Mouse (Mus musculus): ENCODE measurements around the gene Hexim1.

The Hexim1 gene

DNA sequence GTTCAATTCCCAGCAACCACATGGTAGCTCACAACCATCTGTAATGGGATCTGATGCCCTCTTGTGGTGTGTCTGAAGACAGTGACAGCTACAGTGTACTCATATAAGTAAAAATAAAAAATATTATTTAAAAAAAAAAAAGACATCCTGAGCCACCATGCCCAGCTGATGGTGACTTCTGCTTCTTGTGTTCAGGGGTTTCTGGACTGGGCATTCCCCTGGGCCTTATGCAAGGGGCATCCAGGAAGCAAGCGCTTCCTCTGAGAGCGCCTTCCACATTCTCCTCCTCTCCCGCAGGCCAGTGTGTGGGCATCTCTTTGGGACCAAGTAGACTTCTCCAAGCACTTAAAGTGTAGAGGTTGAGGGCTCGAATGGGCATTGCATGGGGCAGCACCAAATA is 30.4 kb downstream of the Hexim1 start:
- in situ Hi-C loops (cut with MboI, MseI), result no loop called here

DNA sequence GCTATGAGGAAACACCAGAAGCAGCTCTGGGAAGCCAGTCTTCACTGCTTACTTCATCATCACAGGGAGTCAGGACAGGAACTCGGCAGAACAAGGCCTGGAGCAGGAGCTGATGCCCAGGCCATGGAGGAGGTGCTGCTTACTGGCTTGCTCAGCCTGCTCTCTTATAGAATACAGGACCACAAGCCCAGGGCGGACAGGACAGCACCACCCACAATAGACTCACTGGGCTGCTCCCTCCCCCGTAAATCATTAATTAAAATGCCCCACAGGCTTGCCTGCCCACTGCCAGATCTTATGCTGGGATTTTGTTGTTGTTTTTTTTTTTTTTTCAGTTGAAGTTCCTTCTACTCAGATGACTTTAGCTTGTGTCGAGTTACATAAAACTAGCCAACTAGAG is 31.7 kb downstream of the Hexim1 start:
- in situ Hi-C loops (cut with MboI, MseI), result no loop called here

DNA sequence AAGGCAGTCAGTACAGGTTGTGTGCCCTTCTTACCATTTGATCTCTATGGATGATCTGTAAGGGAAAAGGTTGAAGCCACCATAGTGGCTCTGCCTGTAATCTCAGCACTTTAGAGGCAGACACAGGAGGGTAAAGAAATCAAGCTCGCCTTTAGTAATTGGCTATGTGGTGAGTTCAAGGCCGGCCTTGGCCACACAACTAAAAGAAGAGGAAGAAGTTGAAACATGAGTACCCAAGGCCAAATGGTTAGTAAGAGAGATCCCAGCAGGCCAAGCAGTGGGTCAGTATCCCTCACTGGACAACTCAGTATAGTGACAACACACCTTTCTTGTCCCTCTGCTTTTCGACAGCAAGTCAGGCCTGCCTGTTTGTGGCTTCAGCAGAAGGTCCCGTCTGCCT is 33.7 kb downstream of the Hexim1 start:
- in situ Hi-C loops (cut with MboI, MseI), result no loop called here

DNA sequence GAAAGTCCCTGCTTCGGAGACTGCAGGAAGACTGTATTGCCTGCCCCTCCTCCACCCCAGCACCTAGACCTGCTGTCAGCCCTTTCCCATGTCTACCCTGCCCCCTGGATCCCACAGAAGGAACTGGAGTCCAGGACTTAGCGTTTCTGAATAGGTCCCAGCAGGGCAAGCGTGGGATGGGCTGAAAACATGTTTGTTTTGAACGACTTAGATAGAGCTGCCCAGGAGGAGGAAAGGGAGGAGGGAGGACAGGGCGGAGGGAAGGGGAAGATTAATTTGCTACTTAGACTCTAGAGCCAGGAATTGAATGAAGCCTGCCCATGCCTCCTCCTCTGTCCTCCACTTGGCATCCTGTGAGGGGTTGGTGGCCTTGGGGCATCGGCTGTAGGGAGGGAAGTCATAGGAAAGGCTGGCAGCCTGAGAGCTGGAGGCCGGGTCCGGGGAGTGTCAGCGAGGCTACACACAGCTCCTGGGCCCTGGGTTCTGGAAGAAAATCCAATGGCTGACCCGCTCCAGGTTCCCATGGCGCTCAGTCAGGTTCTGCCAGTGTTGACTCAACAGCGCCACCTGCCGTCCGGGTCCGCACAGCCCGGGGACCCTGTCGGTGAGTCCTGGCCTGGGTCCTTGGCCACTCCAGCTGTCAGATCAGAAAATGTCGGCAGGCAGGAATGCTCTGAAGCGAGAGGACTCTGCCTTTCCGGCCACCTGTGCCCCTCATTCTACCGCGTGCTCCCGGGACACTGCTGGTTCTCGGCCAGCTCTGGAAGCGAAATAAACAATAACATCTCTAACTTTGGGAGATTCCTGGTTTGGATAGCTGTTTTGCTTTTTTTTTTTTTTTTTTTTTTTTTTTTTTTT is 42.8 kb downstream of the Hexim1 start:
- in situ Hi-C loops (cut with MboI, MseI), result loop anchor here (5.0 kb wide), 1 partner anchor 57 kb away; the partner anchor contains the start of genes Acbd4 and Plcd3

DNA sequence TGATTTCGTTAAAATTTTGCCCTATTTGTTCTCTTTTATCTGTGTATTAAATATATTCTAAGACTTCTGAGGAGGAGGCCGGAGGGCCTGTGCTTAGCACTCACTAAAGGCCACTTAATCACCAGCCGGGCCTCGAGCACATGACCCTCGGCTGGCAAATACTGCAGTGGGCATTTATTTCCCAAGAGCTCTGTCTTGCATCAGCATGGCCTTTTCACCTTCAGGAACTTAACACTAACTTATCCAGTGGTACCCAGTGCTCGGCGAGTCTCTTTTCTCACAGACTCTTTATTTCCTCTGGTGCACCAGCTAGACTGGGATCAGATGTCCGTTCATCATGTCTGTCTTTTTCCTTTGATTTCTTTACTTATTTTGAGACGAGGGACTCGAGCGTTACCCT is 44.7 kb downstream of the Hexim1 start:
- in situ Hi-C loops (cut with MboI, MseI), result no loop called here

DNA sequence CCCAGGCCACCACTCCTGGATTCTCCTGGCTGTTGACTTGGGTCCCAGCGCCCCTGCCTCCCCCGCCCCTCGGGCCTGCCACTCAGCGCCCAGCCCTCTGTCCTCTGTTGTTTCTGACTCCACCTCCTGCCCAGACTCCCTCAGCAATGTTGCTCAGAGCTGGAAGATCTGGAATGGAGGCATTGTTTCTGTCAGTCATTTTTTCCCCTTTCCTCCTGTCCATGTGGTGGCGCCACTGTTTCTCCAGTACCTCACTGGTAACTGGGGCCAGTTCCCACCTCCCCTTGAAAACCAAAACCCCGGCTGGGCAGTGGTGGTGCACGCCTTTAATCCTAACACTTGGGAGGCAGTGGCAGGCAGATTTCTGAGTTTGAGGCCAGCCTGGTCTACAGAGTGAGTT is 45.4 kb downstream of the Hexim1 start:
- in situ Hi-C loops (cut with MboI, MseI), result no loop called here

DNA sequence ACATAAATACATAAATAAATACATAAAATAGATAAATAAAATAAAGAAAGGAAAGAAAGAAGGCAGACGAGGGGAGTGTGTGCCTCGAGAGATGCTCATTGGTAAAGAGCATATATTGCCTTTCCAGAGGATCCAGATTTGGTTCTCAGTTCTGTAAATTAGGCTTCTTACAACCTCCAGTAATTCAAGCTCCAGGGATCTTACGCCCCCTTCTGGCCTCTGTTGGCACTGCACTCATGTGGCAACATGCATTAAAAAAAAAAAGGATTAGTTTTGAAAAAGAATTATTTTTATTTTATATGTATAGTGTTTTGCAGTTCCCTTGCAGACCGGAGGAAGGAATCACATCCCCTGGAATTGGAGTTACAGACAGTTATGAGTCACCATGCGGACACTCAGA is 46.1 kb downstream of the Hexim1 start:
- in situ Hi-C loops (cut with MboI, MseI), result no loop called here

DNA sequence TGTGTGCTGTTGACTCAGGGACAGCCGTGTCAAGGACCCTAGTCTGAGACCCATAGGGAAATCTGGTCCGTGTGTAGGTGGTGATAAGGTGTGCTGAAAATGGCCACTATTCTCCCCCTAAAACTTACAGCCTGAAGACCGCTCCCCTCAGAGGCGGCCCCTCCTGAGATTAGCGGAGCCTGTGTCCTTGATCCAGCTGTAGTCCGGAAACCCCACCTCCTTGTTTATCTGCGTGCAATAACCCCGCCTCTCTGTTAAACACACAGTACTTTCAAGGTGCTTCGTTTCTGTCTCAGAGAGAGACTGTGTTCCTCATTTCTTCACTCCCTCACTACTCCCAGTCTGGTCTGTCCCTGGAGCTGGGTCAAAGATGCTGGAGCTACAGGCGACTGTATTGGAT is 48.4 kb downstream of the Hexim1 start:
- in situ Hi-C loops (cut with MboI, MseI), result no loop called here

DNA sequence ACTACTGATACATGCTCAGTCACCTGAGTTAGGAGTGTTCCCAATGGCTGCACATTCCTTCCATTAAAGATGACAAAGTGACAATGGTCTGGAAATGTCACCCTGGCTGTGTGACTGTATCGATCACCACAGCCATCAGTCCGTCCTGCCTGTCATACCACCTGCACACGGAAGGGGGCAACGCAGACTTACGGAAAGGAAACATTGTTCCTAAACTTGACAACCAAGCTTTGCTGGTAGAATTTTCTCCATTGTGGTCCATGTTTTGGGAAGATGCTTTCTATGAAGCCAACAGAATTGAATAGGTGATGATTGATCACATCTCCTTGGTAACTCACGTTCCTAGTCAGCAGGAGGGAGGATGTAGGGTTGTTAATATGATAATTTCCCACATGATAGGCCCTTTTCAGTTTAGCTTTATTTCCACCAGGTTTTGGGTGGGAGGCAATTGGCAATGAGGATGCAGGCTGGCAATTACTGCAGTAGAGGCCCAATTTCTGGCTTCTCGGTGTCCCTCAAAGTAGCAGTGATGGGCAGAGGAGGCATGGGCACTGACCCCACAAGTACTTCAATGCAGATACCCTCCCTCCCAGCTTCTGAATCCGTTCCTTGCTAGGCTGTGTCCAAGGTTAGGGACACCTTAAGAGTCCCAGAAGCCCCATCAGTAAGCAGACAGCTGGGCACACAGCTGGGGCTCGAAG is 52.8 kb downstream of the Hexim1 start:
- in situ Hi-C loops (cut with MboI, MseI), result no loop called here

Measured in regulatory T cell (primary cell).